Mouse (Mus musculus) heart, postnatal 0 days (tissue): ENCODE measurements around the gene Spata1. TPM values are rescaled to one million over a fixed set of nuclear protein-coding genes. Genes with fewer than 3 reads are reported as not detected.

Source experiments
- ATAC-seq: fragments of 200-750 bp; cut with Nextera tagmentation; 2 replicates; pipeline ENCODE4 v1.8.0; 2017; ENCODE audit warnings: low read depth, moderate number of reproducible peaks, moderate library complexity; ENCODE audit not compliant: insufficient read depth
- DNase-seq: peaks from one replicate; pipeline ENCODE4 v3.0.0-alpha.2; 2016; ENCODE audit warnings: low spot score
- H3K27ac ChIP-seq: fragments of 300-500 bp; sonication (generic); 2 replicates; pipeline ENCODE4 v1.5.1; 2014; ENCODE audit warnings: low read depth, mild to moderate bottlenecking
- H3K27me3 ChIP-seq: fragments of 300-500 bp; sonication (generic); 2 replicates; pipeline ENCODE4 v1.6.1; 2014; ENCODE audit warnings: low read length, mixed read lengths; ENCODE audit not compliant: control insufficient read depth, insufficient read depth
- H3K36me3 ChIP-seq: fragments of 300-500 bp; sonication (generic); replicated peaks from 2 replicates; pipeline ENCODE4 v1.6.1; 2014; ENCODE audit warnings: low read length, mixed read lengths; ENCODE audit not compliant: control insufficient read depth, insufficient read depth
- H3K4me1 ChIP-seq: fragments of 300-500 bp; sonication (generic); 2 replicates; pipeline ENCODE4 v1.6.1; 2014; ENCODE audit warnings: antibody characterized with exemption; ENCODE audit not compliant: control insufficient read depth, insufficient read depth
- H3K4me2 ChIP-seq: fragments of 300-500 bp; sonication (generic); 2 replicates; pipeline ENCODE4 v1.6.1; 2014; ENCODE audit warnings: low read depth, mild to moderate bottlenecking, low read length, moderate library complexity
- H3K4me3 ChIP-seq: fragments of 300-500 bp; sonication (generic); 2 replicates; pipeline ENCODE4 v1.5.1; 2014; ENCODE audit warnings: low read depth, low read length
- H3K9ac ChIP-seq: fragments of 300-500 bp; sonication (generic); replicated peaks from 2 replicates; pipeline ENCODE4 v1.6.1; 2014; ENCODE audit warnings: low read depth, low read length, mixed read lengths
- H3K9me3 ChIP-seq: fragments of 300-500 bp; sonication (generic); replicated peaks from 2 replicates; pipeline ENCODE4 v1.6.1; 2016; ENCODE audit warnings: low read length; ENCODE audit not compliant: control insufficient read depth
- CTCF ChIP-seq: IDR thresholded peaks from 2 replicates; pipeline ENCODE4 v1.5.1; 2016; ENCODE audit warnings: antibody characterized with exemption, control low read depth, low read depth
- EP300 ChIP-seq: IDR thresholded peaks from 2 replicates; pipeline ENCODE4 v1.6.1; 2016; ENCODE audit warnings: antibody characterized with exemption, low read depth
- WGBS: fragments of 180-500 bp; shearing (Covaris S2); extraction: QIAGEN DNeasy Blood & Tissue Kit; methylation state at CpG from one replicate; pipeline ENCODE4 v1.1.7; 2014; 5-methylcytosine and 5-hydroxymethylcytosine counted together
- polyA plus RNA-seq: library from polyadenylated mRNA; unstranded; fragments of >200 nt; fragmentation: Nextera tagmentation; extraction: Ambion mirVana; gene quantifications from 2 replicates; pipeline ENCODE4 v1.2.1, GENCODE M21; 2015
- total RNA-seq: library from RNA; depleted of rRNA; stranded (reverse); fragments of >200 nt; gene quantifications from 2 replicates; pipeline ENCODE4 v1.2.3, GENCODE M21; 2014; ENCODE audit warnings: low replicate concordance

The Spata1 gene
- total and polyA plus RNA-seq, 2 experiments from 2014 or later = 0.23 to 4.1 TPM

GRCm38 (mm10) chr3:146444880-146445279 is 54.7 kb downstream of the Spata1 start:
- Histone ChIP-seq H3K4me2 (no peak overlapping the region), H3K27ac (no peak overlapping the region), H3K4me1 (peaks cover 2% of the 10 kb centered on the region; the same call in 1 of the 2 replicates), H3K27me3 (no peaks in the 10 kb centered on the region), H3K36me3 (no peaks in the 10 kb centered on the region), H3K9me3 (no peaks in the 10 kb centered on the region), H3K9ac (no peak overlapping the region), H3K4me3 (no peak overlapping the region)
- DNase-seq = no peak
- no peak for TF ChIP-seq EP300
- TF ChIP-seq CTCF = no peak
- 88% methylated on average over 7 of the region's 7 CpGs for WGBS
- ATAC-seq = no peak

- Histone ChIP-seq H3K4me3 (no peak overlapping the region), H3K4me1 (no peaks in the 10 kb centered on the region), H3K4me2 (no peak overlapping the region), H3K27me3 (no peaks in the 10 kb centered on the region), H3K9me3 (no peaks in the 10 kb centered on the region), H3K9ac (no peak overlapping the region), H3K36me3 (peaks cover 6% of the 10 kb centered on the region; the same call in 1 of the 2 replicates), H3K27ac (no peak overlapping the region)
- TF ChIP-seq CTCF (no peak), EP300 (no peak)
- DNase-seq (no peak), ATAC-seq (no peak)
- 91% methylated on average over 7 of the region's 7 CpGs for WGBS
Observed at GRCm38 (mm10) chr3:146443380-146443779, 56.2 kb downstream of the Spata1 start.

- no peak for ATAC-seq
Observed at GRCm38 (mm10) chr3:146442936-146443335, 56.6 kb downstream of the Spata1 start.

GRCm38 (mm10) chr3:146442484-146442883 is 57.1 kb downstream of the Spata1 start:
- WGBS = 76% methylated on average over 7 of the region's 7 CpGs
- no peaks in the 10 kb centered on the region for H3K27me3 ChIP-seq
- no peaks in the 10 kb centered on the region for H3K4me1 ChIP-seq
- no peak overlapping the region for H3K4me2 ChIP-seq
- DNase-seq (no peak), ATAC-seq (no peak)
- H3K36me3 ChIP-seq = peaks cover 9% of the 10 kb centered on the region
- H3K27ac ChIP-seq = no peak overlapping the region
- no peak overlapping the region for H3K4me3 ChIP-seq
- TF ChIP-seq CTCF (no peak), EP300 (no peak)
- H3K9me3 ChIP-seq = no peaks in the 10 kb centered on the region
- no peak overlapping the region for H3K9ac ChIP-seq

More at GRCm38 (mm10) chr3:146442936-146443335, 56.6 kb downstream of the Spata1 start:
- Histone ChIP-seq H3K4me3 (no peak overlapping the region), H3K4me1 (no peaks in the 10 kb centered on the region), H3K9me3 (no peaks in the 10 kb centered on the region), H3K27ac (no peak overlapping the region), H3K9ac (no peak overlapping the region), H3K27me3 (no peaks in the 10 kb centered on the region), H3K36me3 (peaks cover 9% of the 10 kb centered on the region; the same call in 1 of the 2 replicates), H3K4me2 (no peak overlapping the region)
- 92% methylated on average over 8 of the region's 8 CpGs for WGBS
- DNase-seq = no peak
- no peak for TF ChIP-seq CTCF
- no peak for TF ChIP-seq EP300

GRCm38 (mm10) chr3:146440422-146440821 is 59.1 kb downstream of the Spata1 start:
- no peaks in the 10 kb centered on the region for H3K9me3 ChIP-seq
- no peak overlapping the region for H3K4me3 ChIP-seq
- H3K27me3 ChIP-seq = no peaks in the 10 kb centered on the region
- no peak for ATAC-seq
- no peak for DNase-seq
- WGBS = 81% methylated on average over 7 of the region's 7 CpGs
- H3K4me2 ChIP-seq = no peak overlapping the region
- H3K4me1 ChIP-seq = no peaks in the 10 kb centered on the region
- H3K27ac ChIP-seq = no peak overlapping the region
- H3K36me3 ChIP-seq = peaks cover 22% of the 10 kb centered on the region
- TF ChIP-seq CTCF (no peak), EP300 (no peak)
- no peak overlapping the region for H3K9ac ChIP-seq

GRCm38 (mm10) chr3:146440011-146440410 is 59.5 kb downstream of the Spata1 start:
- Histone ChIP-seq H3K4me3 (no peak overlapping the region), H3K27me3 (no peaks in the 10 kb centered on the region), H3K36me3 (peaks cover 22% of the 10 kb centered on the region), H3K9ac (no peak overlapping the region), H3K9me3 (no peaks in the 10 kb centered on the region), H3K4me1 (no peaks in the 10 kb centered on the region), H3K4me2 (no peak overlapping the region), H3K27ac (no peak overlapping the region)
- TF ChIP-seq CTCF (no peak), EP300 (no peak)
- DNase-seq = no peak
- no peak for ATAC-seq
- WGBS = 95% methylated on average over 12 of the region's 12 CpGs
